Mouse (Mus musculus) hindbrain, postnatal 0 days (tissue): ENCODE measurements at regions not wholly inside any gene's neighbourhood (a gene's known extent, or its start where the extent isn't known, plus 50 kb on each side); places are given as distances from the start of the nearest gene placed in this dataset.
"Not testable (repeated sequence)": the region's sequence is repeated elsewhere in the genome, so short reads cannot be mapped to it uniquely, and the experiment has no call there.

Experiments
- ATAC-seq: fragments of 200-750 bp; cut with Nextera tagmentation; 2 replicates; pipeline ENCODE4 v1.8.0; 2017; ENCODE audit warnings: mild to moderate bottlenecking, moderate TSS enrichment, moderate library complexity
- DNase-seq: peaks from one replicate; pipeline ENCODE4 v3.0.0-alpha.2; 2015; ENCODE audit warnings: low spot score
- H3K27ac ChIP-seq: fragments of 300-500 bp; sonication (generic); 2 replicates; pipeline ENCODE4 v1.5.1; 2014; ENCODE audit warnings: mild to moderate bottlenecking
- H3K27me3 ChIP-seq: fragments of 300-500 bp; sonication (generic); 2 replicates; pipeline ENCODE4 v1.6.1; 2014; ENCODE audit warnings: low read length, mixed read lengths; ENCODE audit not compliant: insufficient read depth
- H3K36me3 ChIP-seq: fragments of 300-500 bp; sonication (generic); 2 replicates; pipeline ENCODE4 v1.6.1; 2014; ENCODE audit warnings: low read length, mixed read lengths; ENCODE audit not compliant: insufficient read depth
- H3K4me1 ChIP-seq: fragments of 300-500 bp; sonication (generic); 2 replicates; pipeline ENCODE4 v1.6.1; 2014; ENCODE audit warnings: antibody characterized with exemption, low read length, mixed read lengths; ENCODE audit not compliant: insufficient read depth
- H3K4me2 ChIP-seq: fragments of 300-500 bp; sonication (generic); 2 replicates; pipeline ENCODE4 v1.6.1; 2014; ENCODE audit warnings: low read depth, mild to moderate bottlenecking, low read length, moderate library complexity, mixed read lengths
- H3K4me3 ChIP-seq: fragments of 300-500 bp; sonication (generic); 2 replicates; pipeline ENCODE4 v1.5.1; 2014; ENCODE audit warnings: low read length
- H3K9ac ChIP-seq: fragments of 300-500 bp; sonication (generic); replicated peaks from 2 replicates; pipeline ENCODE4 v1.6.1; 2014; ENCODE audit warnings: mild to moderate bottlenecking, low read length, moderate library complexity, mixed read lengths
- H3K9me3 ChIP-seq: fragments of 300-500 bp; sonication (generic); 2 replicates; pipeline ENCODE4 v1.6.1; 2016; ENCODE audit warnings: low read length, mixed read lengths
- CTCF ChIP-seq: IDR thresholded peaks from 2 replicates; pipeline ENCODE4 v1.5.1; 2016; ENCODE audit warnings: antibody characterized with exemption, control low read depth, low read depth
- WGBS: fragments of 180-500 bp; shearing (Covaris S2); extraction: QIAGEN DNeasy Blood & Tissue Kit; methylation state at CpG from one replicate; pipeline ENCODE4 v1.1.7; 2014; 5-methylcytosine and 5-hydroxymethylcytosine counted together

DNA sequence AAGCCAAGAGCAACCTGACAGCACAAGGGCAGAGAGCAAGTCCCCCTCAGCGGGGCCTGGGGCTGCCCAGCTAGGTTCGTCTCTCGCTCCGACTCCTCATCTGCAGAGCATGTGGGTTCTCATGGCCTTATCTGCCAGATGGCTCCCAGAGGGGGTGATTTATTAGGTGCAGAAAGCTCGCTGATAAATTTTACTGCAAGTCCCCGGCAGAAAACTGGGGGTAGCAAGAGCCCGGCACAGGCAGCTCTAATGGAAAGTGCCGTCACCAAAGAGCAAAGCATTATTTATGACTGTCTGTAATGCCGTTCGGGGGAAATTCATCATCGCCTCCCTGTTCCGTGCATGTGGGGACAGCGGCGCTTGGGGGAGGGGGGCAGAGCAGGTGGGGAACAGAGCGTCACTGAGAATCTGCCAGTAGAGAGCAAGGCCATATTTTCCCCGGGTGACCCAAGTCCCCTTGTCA lies 206.7 kb upstream of the Zfp703 start:
- Histone ChIP-seq H3K4me1 (no peaks in the 10 kb centered on the region), H3K27me3 (no peaks in the 10 kb centered on the region), H3K4me3 (0 out of 2 replicates have a peak overlapping the region, but pooled peaks have one; percentile 6), H3K27ac (no peak overlapping the region), H3K4me2 (peak overlapping the region; percentile 44), H3K9me3 (no peaks in the 10 kb centered on the region), H3K9ac (0 out of 2 replicates have a peak overlapping the region, but pooled peaks have one; percentile 13), H3K36me3 (no peaks in the 10 kb centered on the region)
- ATAC-seq: peak; percentile 63; the same call in 1 of the 2 replicates
- no peak for TF ChIP-seq CTCF
- WGBS: 41% methylated on average over 16 of the region's 16 CpGs
- peak; percentile 57 for DNase-seq

DNA sequence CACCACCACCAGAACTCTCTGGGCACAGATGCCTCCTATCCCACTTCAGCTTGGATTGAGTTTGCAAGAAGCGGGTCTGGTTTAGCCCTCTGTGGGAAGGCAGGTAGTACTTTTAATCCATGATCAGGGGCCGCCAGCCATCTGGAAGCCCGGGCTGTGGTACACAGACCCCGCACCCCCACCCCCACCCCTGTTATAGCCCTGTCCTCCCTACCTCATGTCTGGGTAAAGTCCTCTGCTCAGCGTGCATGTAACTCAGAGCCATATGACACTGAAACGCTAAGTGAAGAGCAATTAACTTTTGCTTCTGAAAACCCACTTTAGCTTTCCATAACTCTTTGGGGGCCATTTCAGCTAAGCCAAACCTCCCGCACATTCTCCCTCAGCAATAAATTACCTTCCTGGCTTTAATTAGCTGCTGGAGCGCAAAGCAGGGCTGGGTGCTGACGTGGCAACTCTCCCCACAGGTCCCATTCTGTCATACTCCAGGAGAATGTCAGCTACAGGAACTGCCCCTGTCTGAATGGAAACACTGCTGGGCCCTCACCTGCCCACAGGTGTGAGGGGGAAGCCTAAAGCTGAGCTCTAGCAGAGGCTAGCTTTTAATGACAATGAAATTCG lies 198.1 kb upstream of the Zfp703 start:
- Histone ChIP-seq H3K9me3 (no peaks in the 10 kb centered on the region), H3K4me2 (no peak overlapping the region), H3K4me1 (peaks cover 4% of the 10 kb centered on the region; the same call in 1 of the 2 replicates), H3K9ac (no peak overlapping the region), H3K27ac (no peak overlapping the region), H3K4me3 (no peak overlapping the region), H3K27me3 (no peaks in the 10 kb centered on the region), H3K36me3 (no peaks in the 10 kb centered on the region)
- ATAC-seq (peak; percentile 59; the same call in 1 of the 2 replicates), DNase-seq (peak; percentile 55)
- TF ChIP-seq CTCF: no peak
- WGBS: 59% methylated on average over 10 of the region's 10 CpGs

DNA sequence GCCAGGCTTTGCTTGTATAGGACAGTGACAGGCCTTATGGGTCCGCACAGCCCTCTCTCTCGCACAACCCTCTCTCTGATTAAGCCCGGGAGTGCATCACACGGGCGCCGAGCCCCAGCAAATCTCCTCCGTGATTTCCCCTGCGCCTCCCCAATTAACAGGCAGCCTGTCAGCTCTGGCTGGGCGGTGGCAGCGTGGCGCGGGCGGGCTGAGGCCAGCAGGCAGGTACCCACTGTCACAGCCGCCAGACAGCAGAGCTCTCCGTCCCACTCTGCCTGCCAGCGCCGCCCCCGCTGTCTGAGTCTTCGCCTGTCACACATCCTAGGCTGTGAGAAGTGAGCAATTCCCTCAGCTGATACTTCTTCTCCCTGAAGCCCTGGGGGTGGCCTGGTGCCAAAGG lies 196.6 kb upstream of the Zfp703 start:
- 26% methylated on average over 19 of the region's 19 CpGs for WGBS
- TF ChIP-seq CTCF: no peak
- Histone ChIP-seq H3K9me3 (no peaks in the 10 kb centered on the region), H3K27ac (no peak overlapping the region), H3K4me2 (peak overlapping the region; percentile 40), H3K4me1 (peaks cover 4% of the 10 kb centered on the region; the same call in 1 of the 2 replicates), H3K36me3 (no peaks in the 10 kb centered on the region), H3K4me3 (peak overlapping the region; percentile 10), H3K27me3 (no peaks in the 10 kb centered on the region), H3K9ac (0 out of 2 replicates have a peak overlapping the region, but pooled peaks have one; percentile 6)
- ATAC-seq: no peak
- DNase-seq: peak; percentile 37

DNA sequence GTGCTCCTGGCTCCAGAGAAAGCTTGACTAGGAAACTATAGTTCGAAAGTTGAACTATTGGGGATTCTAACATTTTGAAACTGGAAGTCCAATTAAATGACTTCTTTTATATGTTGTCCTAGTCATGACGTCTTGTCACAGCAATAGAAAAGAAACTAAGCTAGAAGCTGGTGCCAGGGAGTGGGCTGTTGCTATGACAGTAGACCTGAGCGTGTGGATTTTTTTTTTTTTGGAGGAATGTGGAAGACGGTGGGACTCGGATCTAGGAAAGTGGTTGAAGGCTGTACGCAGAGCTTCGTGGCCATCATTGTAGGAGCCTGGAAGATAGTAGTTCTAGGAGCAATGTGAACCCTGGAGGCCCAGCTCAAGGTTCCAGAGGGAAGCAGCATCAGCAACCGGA lies 194.2 kb upstream of the Zfp703 start:
- H3K4me2 ChIP-seq, ATAC-seq, H3K27ac ChIP-seq, H3K4me3 ChIP-seq, H3K4me1 ChIP-seq, DNase-seq, H3K36me3 ChIP-seq, H3K9ac ChIP-seq, H3K9me3 ChIP-seq, H3K27me3 ChIP-seq: not testable (repeated sequence)
- WGBS: 83% methylated on average over 8 of the region's 8 CpGs

DNA sequence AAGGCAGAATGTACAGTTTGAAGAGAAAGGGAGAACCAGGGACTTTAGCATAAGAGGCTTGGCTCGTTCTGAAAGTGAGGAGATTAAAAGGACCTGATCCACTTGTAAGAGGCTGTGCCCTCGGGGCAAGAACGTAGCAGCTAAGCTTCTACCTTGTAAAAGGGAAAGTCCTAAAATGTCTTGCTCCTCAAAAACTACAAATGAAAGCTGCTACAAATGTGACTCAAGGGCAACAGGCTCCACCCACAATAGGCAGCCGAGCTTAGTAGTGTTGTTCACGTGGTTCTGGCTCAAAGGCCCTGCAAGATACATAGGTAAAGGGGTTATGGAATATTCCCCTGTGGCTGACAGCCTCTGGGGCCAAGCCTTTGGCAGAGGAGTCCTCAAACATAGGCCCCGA lies 192.7 kb upstream of the Zfp703 start:
- peaks cover 4% of the 10 kb centered on the region; the same call in 1 of the 2 replicates for H3K4me1 ChIP-seq
- H3K4me2 ChIP-seq: no peak overlapping the region
- ATAC-seq: no peak
- TF ChIP-seq CTCF: no peak
- H3K9me3 ChIP-seq: no peaks in the 10 kb centered on the region
- 71% methylated on average over 6 of the region's 6 CpGs for whole genome bisulfite sequencing
- H3K36me3 ChIP-seq: no peaks in the 10 kb centered on the region
- H3K27ac ChIP-seq: no peak overlapping the region
- H3K4me3 ChIP-seq: no peak overlapping the region
- H3K9ac ChIP-seq: no peak overlapping the region
- no peak for DNase-seq
- H3K27me3 ChIP-seq: no peaks in the 10 kb centered on the region

DNA sequence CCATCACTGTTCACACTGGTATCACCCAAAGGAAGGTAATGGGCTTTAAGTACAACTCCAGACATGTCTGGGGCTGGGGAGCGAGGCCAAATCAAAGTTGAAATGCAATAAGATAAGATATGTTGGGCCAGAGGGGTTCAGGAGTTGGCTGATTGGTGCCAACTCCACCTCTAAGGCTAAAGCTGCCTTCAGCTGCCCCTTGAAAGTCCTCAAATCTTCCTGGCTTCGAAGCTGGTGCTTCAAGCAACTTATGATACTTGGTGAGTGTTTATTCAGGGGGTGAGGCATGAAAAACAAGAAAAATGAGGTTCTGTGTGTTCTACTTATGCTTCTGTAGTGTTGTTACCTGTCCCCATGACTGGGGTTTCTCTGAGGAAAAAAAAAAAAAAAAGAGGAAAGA lies 185.3 kb upstream of the Zfp703 start:
- H3K9me3 ChIP-seq: no peaks in the 10 kb centered on the region
- no peak overlapping the region for H3K27ac ChIP-seq
- no peak overlapping the region for H3K4me2 ChIP-seq
- no peak overlapping the region for H3K4me3 ChIP-seq
- no peak for TF ChIP-seq CTCF
- ATAC-seq: no peak
- no peak overlapping the region for H3K9ac ChIP-seq
- WGBS: 82% methylated on average over 2 of the region's 2 CpGs
- no peaks in the 10 kb centered on the region for H3K36me3 ChIP-seq
- no peak for DNase-seq
- H3K27me3 ChIP-seq: no peaks in the 10 kb centered on the region
- no peaks in the 10 kb centered on the region for H3K4me1 ChIP-seq

DNA sequence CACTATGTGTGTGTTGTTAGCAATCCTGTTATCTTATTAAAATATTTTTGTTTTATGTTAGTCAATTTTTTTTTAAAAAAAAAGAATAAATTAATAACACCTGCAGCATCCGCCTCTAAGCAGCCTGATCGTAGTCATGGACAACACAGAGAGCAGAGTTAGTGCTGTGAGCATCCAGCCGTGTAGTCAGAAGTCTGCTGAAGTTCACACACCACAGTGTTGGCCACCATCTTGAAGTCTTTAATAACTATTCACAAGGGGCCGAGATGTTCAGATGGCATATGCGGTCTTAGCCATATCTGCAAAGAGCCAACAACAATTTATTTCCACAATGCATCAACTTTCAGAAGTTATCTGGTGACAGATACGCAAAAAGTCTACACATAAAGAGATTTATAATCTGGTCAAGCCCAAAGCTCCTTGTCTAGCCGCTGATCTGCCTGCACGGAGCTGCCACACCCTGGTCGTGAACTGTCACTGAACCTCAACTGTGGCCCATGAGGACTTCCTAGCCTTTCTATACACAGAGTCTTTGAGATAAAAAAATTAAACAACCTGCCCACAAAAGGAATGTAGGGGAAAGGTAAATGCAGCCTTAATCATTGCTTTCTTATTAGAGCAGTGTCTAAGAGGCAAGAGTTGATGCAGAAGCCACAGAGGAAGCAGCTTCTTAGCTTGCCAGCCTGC lies 183.4 kb upstream of the Zfp703 start:
- no peaks in the 10 kb centered on the region for H3K36me3 ChIP-seq
- DNase-seq: no peak
- no peaks in the 10 kb centered on the region for H3K9me3 ChIP-seq
- no peak overlapping the region for H3K27ac ChIP-seq
- no peak overlapping the region for H3K9ac ChIP-seq
- no peak for TF ChIP-seq CTCF
- WGBS: 93% methylated on average over 9 of the region's 9 CpGs
- no peaks in the 10 kb centered on the region for H3K4me1 ChIP-seq
- ATAC-seq: no peak
- H3K4me3 ChIP-seq: no peak overlapping the region
- H3K4me2 ChIP-seq: no peak overlapping the region
- no peaks in the 10 kb centered on the region for H3K27me3 ChIP-seq
